Mouse (Mus musculus) ZHBTc4 (cell line): ENCODE measurements at regions not wholly inside any gene's neighbourhood (a gene's known extent, or its start where the extent isn't known, plus 50 kb on each side); places are given as distances from the start of the nearest gene placed in this dataset.

Experiments used
- DNase-seq: peaks from one replicate; pipeline ENCODE4 v3.0.0-alpha.2; 2011; ENCODE audit warnings: low read depth, low spot score

- DNase-seq = no peak
These were observed 937.2 kb downstream of the Sorcs1 start for GRCm38 (mm10) chr19:49741239-49741638.

GRCm38 (mm10) chr19:49739483-49740175 is 938.8 kb downstream of the Sorcs1 start:
- no peak for DNase-seq

DNA sequence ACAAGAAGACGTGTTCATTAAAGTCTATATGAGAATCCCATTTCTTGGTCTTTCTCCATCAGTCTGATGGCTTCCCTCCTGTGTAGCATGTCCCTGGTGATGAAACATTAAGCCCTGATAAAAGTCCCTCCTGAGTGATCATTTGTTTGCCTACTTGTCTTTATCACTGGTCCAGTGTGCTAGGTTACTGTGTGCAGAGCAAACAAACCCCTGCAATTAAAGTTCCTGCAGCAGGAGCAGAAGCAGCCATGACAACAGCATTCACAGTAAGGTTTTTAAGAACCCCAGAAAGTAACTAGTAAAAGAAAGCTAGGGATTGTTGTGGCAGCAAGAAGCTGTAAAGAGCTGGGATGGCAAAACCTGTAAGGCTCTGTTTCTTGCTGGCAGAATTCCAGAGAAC is 980.8 kb downstream of the Sorcs1 start:
- no peak for DNase-seq

DNA sequence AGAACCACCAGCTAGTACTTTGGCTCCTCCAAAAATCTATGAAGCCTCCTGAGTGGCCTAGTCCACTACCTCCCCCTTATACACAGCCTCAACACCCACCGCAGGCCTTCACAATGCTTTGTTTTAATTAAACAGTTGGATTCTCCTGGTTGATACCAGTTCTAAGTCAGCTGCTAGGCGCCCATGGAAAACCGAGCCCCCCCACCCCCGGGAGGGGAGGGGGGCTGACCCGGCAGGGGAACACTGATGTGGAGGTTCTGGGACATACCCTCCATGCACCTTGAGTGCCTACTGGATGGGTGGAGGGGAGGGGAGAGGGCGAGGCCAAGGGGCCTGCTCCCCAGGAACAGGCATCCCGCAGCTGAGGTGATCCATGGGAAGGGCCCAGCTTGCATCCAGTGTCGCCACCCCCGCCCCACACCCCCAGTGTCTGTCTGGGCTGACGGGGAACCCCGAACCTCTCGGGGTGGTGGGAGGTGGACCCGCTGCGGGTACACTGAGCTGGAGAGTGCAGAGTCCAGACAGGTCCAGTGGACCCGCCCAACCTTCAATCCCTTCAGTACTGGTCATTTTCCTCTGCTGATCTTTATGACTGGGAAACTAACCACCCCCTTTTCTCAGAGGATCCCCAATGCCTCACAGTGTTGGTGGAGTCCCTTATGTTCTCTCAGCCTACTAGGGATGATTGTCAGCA is 992.7 kb downstream of the Sorcs1 start:
- no peak for DNase-seq

DNA sequence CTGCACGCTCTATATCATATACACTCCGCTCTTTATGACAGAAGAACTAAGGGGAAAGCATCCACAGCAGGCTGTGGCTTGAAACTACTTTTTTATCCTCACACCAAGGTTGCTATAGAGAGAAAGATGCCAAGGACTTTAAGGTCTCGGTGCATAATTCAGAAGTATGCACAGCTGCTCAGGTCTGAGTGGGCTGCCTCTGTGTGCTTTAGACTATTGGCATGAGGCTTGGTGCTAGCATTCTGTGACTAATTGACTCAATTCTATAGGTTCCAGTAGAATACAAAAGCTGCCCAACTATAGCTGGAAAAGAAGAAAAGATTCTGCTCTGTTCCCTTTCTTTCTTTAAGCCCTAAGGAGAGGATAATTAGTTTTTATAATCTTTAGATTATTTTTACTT is 997.2 kb downstream of the Sorcs1 start:
- DNase-seq = no peak

DNA sequence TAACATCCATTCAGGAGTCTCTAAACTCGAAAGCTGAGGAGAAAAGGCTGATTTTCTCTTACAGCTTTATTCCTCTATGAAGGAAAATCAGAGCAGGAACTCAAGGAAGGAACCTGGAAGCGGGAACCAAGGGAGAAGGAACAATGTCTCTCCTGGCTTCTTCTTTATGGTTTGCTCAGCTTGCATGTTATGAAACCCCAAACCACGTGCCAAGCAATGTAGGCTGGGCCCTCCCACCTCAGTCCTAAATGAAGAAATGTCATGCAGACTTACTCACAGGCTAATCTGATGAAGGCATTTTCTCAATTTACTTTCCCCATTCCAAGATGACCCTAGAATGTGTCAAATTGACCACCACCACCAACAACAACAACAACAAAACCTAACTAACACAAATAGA is 998.4 kb downstream of the Sorcs1 start:
- DNase-seq = no peak

- DNase-seq = peak; percentile 83
These were observed 1002.5 kb downstream of the Sorcs1 start for GRCm38 (mm10) chr19:49675931-49676330.

DNA sequence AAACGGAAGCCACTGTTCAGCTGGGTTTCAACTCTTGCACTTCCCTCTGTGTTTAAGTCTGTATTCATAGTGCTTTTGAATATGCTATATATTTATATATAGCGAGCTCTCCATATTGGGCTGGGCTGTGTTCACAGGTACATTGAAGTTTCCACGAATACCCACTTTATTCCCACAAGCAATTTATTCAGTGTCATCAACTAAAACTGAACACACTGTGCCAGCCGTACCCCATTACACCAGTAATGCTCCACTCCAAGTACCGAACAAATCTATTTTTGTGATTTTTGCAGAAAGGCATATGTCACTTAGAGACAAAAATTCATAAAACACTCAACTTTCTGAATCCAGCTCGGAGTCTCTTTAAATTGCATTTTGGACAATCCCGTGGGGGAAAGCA is 1048.5 kb downstream of the Sorcs1 start:
- no peak for DNase-seq

DNA sequence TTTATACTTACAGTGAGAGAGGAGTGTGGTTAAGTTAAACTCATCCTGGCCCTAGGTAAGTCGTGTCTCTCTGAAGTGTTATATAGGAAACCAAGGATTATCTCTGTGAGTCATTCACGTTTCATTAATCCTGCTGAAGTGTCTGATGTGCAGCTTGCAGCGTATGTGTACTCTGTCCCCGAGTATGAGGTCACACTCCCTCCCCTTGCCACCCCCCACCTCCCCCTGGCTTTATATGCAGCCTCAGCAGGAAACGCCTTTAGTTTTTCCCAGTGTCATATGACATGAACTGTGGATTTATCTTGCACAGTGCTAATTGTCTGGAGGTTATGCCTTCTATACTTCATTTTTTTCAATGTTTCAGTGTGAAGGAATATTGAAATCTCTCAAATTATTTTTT is 1058.5 kb downstream of the Sorcs1 start:
- no peak for DNase-seq

GRCm38 (mm10) chr19:49615071-49615470 is 1063.4 kb downstream of the Sorcs1 start:
- no peak for DNase-seq
